8 mouse cellular contexts compared by ENCODE assay signal in genomic region chr2:177839901-177840663, GRCm38 (mm10). TPM values are rescaled to one million over a fixed set of nuclear protein-coding genes. Genes with fewer than 3 reads are reported as not detected.
A peak's percentile ranks its signal among the peaks of the same experiment; 100 is the strongest.
DNase-seq lines count a peak whose midpoint lies in the region; ATAC-seq and TF ChIP-seq lines count a peak whose summit lies in the region.
"Not testable (repeated sequence)": the region's sequence is repeated elsewhere in the genome, so short reads cannot be mapped to it uniquely, and the experiment has no call there.

TSS of gene Gm14325 (minus strand) at chr2:177840336.

- H3K4me3 ChIP-seq in G1E (ENCODE audit: low read depth, low read length) = peak within 1 kb of the TSS; percentile 64
- H3K4me3 ChIP-seq in cerebellum, adult 2 months (replicated peaks; ENCODE audit: insufficient read depth, low read depth, low read length) = peak within 1 kb of the TSS; percentile 43
- peak within 1 kb of the TSS; percentile 47 for H3K4me3 ChIP-seq in liver, embryonic 16.5 days (ENCODE audit: low read depth, low read length)
- peak within 1 kb of the TSS; percentile 40 for H3K4me3 ChIP-seq in neural tube, embryonic 12.5 days
- H3K4me3 ChIP-seq in testis, adult 2 months (ENCODE audit: control insufficient read depth, low read depth, low read length) = peak within 1 kb of the TSS; percentile 58

- H3K27me3 ChIP-seq in G1E (ENCODE audit: insufficient read depth, low read length); cerebellum, adult 2 months (ENCODE audit: control insufficient read depth, insufficient read depth, low read length); liver, embryonic 16.5 days (ENCODE audit: control insufficient read depth, insufficient read depth, low read depth, low read length); neural tube, embryonic 12.5 days (replicated peaks); testis, adult 2 months (ENCODE audit: control insufficient read depth, insufficient read depth, low read length): not testable (repeated sequence)

- H3K9ac ChIP-seq in liver, embryonic 16.5 days (ENCODE audit: low read depth, low read length) = not testable (repeated sequence)
- H3K9ac ChIP-seq in neural tube, embryonic 12.5 days = 0 out of 2 replicates have a peak within 1 kb of the TSS, but pooled peaks have one; percentile 49

- H3K36me3 ChIP-seq in G1E (replicated peaks); liver, embryonic 16.5 days (ENCODE audit: control insufficient read depth, insufficient read depth); neural tube, embryonic 12.5 days; testis, adult 2 months (ENCODE audit: control insufficient read depth, insufficient read depth, low read length): not testable (repeated sequence)

- peak; percentile 16; the same call in 1 of the 2 replicates for TF ChIP-seq POLR2A in cerebellum, adult 2 months (IDR thresholded peaks at IDR 0.05; ENCODE audit: borderline replicate concordance, insufficient read depth, low read length)
- TF ChIP-seq POLR2A in testis, adult 2 months (IDR thresholded peaks at IDR 0.05; ENCODE audit: control insufficient read depth, low read depth, low read length) = not testable (repeated sequence)

- intact Hi-C loops in heart, postnatal 36 days (cut with DNase I) = not testable (repeated sequence)

- ATAC-seq in G1E (ENCODE audit: extremely low read depth, insufficient number of reproducible peaks, low FRiP score, poor library complexity, severe bottlenecking) = peak; percentile 70
- ATAC-seq in liver, embryonic 16.5 days (ENCODE audit: low read depth); neural tube, embryonic 12.5 days (ENCODE audit: low FRiP score, low read depth): not testable (repeated sequence)

- not testable (repeated sequence) for H3K9me3 ChIP-seq in G1E (replicated peaks); liver, embryonic 16.5 days (replicated peaks; ENCODE audit: control insufficient read depth, low read length); neural tube, embryonic 12.5 days

- not testable (repeated sequence) for H3K4me1 ChIP-seq in G1E (ENCODE audit: insufficient read depth, low read depth, low read length); cerebellum, adult 2 months (ENCODE audit: control insufficient read depth, insufficient read depth, low read length); liver, embryonic 16.5 days (ENCODE audit: control insufficient read depth, low read depth, low read length); neural tube, embryonic 12.5 days; testis, adult 2 months (ENCODE audit: control insufficient read depth, insufficient read depth, low read length)

- not testable (repeated sequence) for H3K27ac ChIP-seq in cerebellum, adult 2 months (ENCODE audit: insufficient read depth, low read length); liver, embryonic 16.5 days (ENCODE audit: low read length); neural tube, embryonic 12.5 days; testis, adult 2 months (ENCODE audit: control insufficient read depth, insufficient read depth, low read depth, low read length)

- TF ChIP-seq CTCF in G1E (IDR thresholded peaks at IDR 0.05; ENCODE audit: low read depth, low read length); cerebellum, adult 2 months (IDR thresholded peaks at IDR 0.05; ENCODE audit: borderline replicate concordance, insufficient read depth, low read depth, low read length); testis, adult 2 months (IDR thresholded peaks at IDR 0.05; ENCODE audit: control insufficient read depth, insufficient read depth, insufficient replicate concordance, low read depth, low read length): not testable (repeated sequence)

- DNase-seq in G1E (ENCODE audit: low spot score) = not testable (repeated sequence)
- DNase-seq in cerebellum, adult 2 months = peak; percentile 79 to 86
- peak; percentile 67 for DNase-seq in forelimb bud, embryonic 11.5 days (ENCODE audit: low read depth, low spot score)
- DNase-seq in heart, postnatal 36 days = peak; percentile 67 to 74
- DNase-seq in layer of hippocampus, adult 11-12 months (ENCODE audit: low spot score) = peak; percentile 84

- not testable (repeated sequence) for H3K4me2 ChIP-seq in liver, embryonic 16.5 days (ENCODE audit: low read depth, low read length)
- peak within 1 kb of the TSS; percentile 54 for H3K4me2 ChIP-seq in neural tube, embryonic 12.5 days (replicated peaks)

- 1% methylated on average over 19 of the region's 21 CpGs for WGBS in cerebellum, adult 2 months
- under 1% methylated on average over 15 of the region's 21 CpGs for WGBS in liver, embryonic 16.5 days (ENCODE audit: insufficient replicate concordance)
- 4% methylated on average over 18 of the region's 21 CpGs for WGBS in neural tube, embryonic 12.5 days

RNA-seq across cellular contexts. Expression of gene Gm14325, which starts in this region (rescaled TPM):
- total RNA-seq in G1E (2014; fragmentation: Nextera tagmentation) (59.4 and 69.6 TPM in 2 replicates), G1E (2017) (51.1 and 68.8 TPM in 2 replicates)
- 0.15 and 0.88 TPM in 2 replicates for polyA plus RNA-seq in G1E (2012)
- 67.2 and 74.2 TPM in 2 replicates for polyA plus RNA-seq in cerebellum, adult 2 months (2012; rRNA removed)
- 10 to 100 TPM; 75.3 to 88.1 TPM for total RNA-seq in heart, postnatal 36 days (2021)
- polyA plus RNA-seq in liver, embryonic 16.5 days (2015; fragmentation: Nextera tagmentation; extraction: Ambion mirVana) = 7.6 and 8.5 TPM in 2 replicates
- 26.3 and 27.5 TPM in 2 replicates for polyA plus RNA-seq in neural tube, embryonic 12.5 days (2016; fragmentation: Nextera tagmentation; extraction: Ambion mirVana)
- polyA plus RNA-seq in testis, adult 2 months (2012; rRNA removed) = 2.8 and 6.3 TPM in 2 replicates
